Mouse (Mus musculus) regulatory T cell (primary cell): Measurements from ENCODE around the gene Gm42517.

ENCODE experiments used
- in situ Hi-C: fragments of 300-600 bp; cut with MboI, MseI; formaldehyde crosslinking; loops from one replicate; pipeline ENCODE4 v1.15.1; 2025; ENCODE audit warnings: high pct_unique_total_duplicates

The Gm42517 gene

DNA sequence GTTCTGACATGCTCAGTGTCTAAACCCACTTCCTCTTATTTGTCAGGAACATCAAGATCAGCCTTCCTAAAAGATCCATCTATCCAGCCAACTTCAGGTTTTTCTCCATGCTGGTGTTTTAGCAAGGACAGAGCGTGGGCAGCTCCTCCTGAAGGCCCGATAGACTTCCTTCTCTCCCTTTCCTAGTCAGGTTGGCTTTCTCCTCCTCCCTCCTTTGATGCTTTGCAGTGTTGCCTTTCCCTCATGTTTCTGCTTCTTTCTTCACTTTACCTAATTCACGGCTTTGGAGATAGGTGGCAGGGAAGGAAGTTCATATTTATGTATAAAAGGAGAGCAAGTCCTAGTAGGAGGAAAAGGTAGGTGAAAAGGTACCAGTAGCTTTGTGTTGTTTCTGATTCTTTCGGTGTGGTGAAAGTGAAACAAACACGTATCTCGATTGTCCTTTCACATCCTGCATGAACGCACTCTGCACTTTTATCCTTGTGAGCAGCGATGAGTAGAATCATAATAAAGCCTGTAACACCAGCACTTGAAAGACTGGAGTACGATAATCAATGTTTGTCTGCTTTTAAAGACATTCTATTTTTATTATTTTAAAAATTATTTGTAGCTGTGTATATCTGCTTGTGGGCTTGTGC lies 18.1 kb downstream of the Gm42517 start:
- in situ Hi-C loops = no loop called here

DNA sequence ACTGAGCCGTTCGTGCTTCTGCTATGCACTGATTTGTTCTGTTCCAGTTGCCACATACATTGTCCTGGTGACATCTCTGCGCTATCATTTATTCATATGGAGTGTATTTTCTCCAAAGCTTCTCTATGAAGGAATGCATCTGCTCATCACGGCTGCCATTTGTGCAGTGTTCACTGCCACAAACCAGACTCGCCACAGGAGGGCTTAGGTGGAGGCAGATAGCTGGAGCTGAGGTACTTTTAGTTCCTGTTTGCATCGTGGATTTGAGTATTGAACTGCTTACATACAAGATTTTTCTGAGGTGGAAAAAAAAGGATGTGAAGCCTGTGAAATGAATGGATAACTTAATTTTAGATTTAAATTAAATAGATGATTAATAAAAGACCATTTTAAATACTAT lies 19.9 kb downstream of the Gm42517 start:
- in situ Hi-C loops = no loop called here

DNA sequence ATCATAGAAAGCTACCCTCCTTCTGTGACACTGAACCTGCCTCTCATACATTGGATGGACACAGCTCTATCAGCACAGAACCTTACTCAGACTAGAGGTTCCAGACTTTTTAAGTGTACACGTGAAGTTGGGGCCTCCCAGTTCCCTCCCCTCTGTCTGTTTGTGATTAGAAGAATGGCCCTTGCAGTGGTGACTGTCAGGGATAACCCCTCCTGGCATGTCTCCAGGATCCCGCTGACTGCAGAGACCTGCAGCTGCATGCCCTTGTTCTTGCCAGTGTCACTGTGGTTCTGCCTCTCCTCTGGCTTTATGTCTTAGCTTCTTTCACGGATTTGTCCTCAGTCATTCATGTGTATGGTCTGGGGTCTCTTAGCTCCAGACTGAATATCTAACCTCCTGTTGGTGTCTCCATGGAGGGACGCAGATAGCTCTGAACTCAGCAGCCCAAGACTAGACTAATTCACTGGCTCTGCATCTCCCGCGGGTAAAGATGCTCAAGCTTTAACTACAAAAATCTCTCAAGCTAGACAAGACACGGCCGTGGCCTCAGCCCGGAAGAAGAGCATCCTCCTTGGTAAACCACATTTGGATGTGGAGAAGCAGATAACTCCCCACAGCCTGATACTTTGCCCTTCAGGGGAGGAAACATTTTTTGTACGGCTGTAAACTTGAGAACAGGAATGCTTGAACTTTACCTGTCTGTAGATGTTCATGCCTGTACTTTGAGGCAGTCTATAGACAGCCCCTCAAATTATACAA lies 22.2 kb downstream of the Gm42517 start:
- in situ Hi-C loops = no loop called here

- in situ Hi-C loops = no loop called here
These were observed 24.0 kb downstream of the Gm42517 start for GRCm38 (mm10) chr5:108343680-108344170.

GRCm38 (mm10) chr5:108338049-108338448 lies 29.7 kb downstream of the Gm42517 start:
- in situ Hi-C loops = no loop called here

DNA sequence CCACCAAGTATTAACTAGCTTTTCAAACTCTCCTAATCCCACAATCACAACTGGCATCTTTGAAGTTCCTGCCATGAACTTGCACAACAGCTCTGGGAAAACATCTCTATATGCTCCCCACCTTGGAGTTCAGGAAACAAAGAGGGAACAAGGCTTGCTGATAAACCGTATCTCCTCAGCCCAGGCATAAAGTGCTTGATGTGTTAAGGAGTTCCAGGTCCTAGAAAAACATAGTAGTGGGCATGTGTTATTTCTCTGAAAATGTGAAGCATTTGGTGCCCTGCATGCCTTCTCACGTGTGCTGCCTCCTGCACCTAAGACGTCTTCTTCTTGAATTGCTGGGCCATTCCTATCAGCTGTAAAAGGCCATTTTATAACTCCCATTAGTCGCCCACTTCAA lies 30.3 kb downstream of the Gm42517 start:
- in situ Hi-C loops = no loop called here

- in situ Hi-C loops = no loop called here
These were observed 36.7 kb downstream of the Gm42517 start for GRCm38 (mm10) chr5:108331051-108331450.
